Mouse (Mus musculus): ENCODE results near the gene Kif6.

DNA sequence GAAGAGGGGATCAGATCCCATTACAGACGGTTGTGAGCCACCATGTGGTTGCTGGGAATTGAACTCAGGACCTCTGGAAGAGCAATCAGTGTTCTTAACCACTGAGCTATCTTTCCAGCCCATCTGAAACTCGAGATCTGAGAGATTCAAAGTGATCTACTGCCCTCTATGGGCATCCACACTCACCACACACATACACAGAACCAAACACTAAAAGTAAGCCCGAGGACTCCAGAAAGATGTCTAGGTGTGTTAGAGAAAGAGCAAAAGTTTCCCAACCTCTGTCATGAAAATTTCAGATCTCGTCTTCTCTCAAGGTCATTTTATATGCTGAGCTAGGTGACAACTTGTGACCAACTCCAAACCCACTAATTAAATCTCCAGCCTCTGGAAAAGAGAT is 9.5 kb upstream of the Kif6 start:
- TF ChIP-seq POLR2A (IDR thresholded peaks at IDR 0.05; ENCODE audit: insufficient read depth, low read depth, low read length) (no peak), CTCF (IDR thresholded peaks at IDR 0.05; ENCODE audit: insufficient read depth, low read depth, low read length) (no peak)
